Mouse (Mus musculus) layer of hippocampus, adult 8-10 months (tissue): ENCODE results near the gene Irak1. TPM values are rescaled to one million over a fixed set of nuclear protein-coding genes. Genes with fewer than 3 reads are reported as not detected.

Experiments
- DNase-seq, 2 experiments: peaks; one replicate each; pipeline ENCODE4 v3.0.0; 2022; ENCODE audit warnings: low spot score in 2 of 2
- total RNA-seq, 4 experiments: library from RNA; stranded (reverse); gene quantifications; 2 replicates each; pipeline ENCODE4 v1.2.4; 2022

The Irak1 gene
- 10 to 100 TPM; 49.9 to 75.1 (median 63.7) TPM for total RNA-seq

DNA sequence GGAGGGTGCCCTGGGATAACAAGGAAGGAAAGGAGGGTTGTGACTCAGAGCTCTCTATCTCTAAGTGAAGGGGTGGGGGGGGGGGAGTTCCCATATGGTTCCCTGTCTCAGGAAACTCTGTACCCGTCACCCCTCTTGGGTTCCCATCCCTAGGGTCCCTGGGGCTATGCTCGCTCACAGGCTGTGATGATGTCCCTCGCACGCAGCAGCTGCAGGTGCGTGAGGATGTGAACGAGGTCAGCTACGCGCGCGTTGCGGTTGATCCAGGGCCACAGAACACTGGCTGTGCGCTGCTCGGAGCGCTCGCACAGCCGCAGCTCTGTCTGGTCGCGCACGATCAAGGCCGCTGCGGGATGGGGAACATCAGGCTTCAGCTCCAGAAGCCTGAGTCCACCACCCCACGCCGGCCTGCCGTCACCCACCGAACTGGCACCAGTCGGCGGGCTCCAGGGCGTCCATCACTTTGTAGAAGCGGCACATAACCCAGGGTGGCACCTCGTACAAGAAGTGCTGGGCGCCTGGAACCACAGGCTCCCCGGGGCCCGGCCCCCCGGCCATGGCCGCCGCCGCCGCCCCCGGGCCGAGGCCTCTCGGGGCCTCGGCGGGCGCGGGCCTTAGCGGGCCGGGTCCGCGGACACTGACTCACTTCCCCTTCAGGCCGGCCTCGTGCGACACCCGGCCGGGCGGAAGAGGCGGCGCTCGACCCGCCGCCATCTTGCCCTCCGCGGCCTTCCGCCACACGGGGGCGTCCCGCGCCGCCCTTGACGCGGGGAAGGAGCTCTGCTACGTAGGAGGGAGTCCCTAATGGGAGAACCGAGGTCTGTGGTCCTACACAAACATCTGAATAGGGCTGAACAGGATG is at the start of gene Irak1:
Irak1 (minus strand) TSS at position 731 of the 862 bp plus-strand sequence.
- peak; percentile 23 to 35 for DNase-seq

- no peak for DNase-seq
Measured at GRCm38 (mm10) chrX:74070794-74071193, 47.1 kb upstream of the Irak1 start.

- DNase-seq, result no peak
Measured at GRCm38 (mm10) chrX:74067891-74068290, 44.2 kb upstream of the Irak1 start.

DNA sequence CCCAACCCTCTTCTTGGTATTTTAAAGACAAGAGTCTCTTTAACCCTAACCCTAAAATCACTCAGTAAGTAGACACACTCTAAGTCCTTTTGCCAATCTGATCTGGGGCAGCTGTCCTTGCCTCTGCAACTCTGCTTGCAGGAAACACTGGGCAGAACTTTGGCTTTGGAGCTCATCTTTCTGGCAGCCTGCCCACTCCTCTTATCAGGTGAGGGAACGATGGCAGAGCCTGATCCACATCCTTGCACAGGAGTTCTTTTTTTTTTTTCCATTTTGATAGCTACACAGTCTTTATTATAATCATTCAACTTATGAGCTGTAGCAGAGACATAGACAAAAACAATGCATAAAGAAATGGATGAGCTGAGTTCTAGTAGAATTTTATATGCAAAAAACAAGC is 21.4 kb upstream of the Irak1 start:
- no peak for DNase-seq

DNA sequence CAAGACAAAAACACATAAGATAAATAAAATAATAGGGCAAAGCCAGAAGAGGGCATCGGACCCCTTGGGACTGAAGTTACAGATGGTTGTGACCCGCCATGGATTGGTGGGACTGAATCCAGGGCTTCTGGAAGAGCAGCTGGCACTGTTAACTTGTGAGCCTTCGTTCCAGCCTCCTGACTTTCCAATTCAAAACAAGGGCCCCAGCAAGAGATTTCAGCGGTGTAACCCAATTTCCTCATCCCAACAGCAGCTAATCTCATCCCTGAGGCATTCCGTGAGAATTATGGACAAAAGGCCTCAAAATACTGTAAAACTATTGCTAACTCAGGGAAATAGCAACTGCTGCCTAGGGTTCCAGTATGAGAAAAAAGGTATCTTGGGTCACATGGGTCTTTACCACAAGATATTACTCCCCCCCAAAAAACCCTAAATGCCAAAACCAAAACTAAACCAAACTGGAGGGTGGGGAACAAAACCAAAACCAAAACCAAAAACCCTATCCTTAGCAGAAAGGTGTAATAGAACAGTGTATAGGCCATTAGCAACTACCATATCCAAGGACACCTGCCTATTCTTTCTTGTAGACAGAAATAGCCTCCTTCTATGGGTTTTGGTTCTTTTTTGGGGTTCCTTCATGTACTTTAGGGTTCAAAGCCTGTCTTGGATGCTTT is 14.1 kb upstream of the Irak1 start:
- no peak for DNase-seq

- DNase-seq, result no peak
Measured at GRCm38 (mm10) chrX:74030000-74030399, 6.3 kb upstream of the Irak1 start.

DNA sequence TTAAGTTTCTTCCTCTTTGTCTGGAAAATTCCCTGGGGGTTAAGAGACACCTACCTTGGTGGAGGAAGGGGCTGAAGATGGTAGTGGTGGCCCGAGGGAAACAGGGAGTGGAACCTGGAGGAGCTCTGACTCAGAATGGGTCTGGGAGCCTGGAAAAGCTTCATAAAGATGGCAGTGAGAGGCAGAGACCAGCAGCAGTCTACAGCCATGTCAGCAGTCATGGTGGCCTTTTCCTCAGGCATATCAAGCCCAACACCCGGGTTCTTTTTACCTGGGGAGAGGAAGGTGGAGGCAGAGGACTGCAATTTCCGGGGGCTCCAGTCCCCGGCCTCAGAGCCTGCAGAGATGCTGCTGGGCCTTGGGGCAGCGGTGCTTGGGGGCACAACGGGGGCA is 927 bp downstream of the Irak1 start:
- no peak for DNase-seq

DNA sequence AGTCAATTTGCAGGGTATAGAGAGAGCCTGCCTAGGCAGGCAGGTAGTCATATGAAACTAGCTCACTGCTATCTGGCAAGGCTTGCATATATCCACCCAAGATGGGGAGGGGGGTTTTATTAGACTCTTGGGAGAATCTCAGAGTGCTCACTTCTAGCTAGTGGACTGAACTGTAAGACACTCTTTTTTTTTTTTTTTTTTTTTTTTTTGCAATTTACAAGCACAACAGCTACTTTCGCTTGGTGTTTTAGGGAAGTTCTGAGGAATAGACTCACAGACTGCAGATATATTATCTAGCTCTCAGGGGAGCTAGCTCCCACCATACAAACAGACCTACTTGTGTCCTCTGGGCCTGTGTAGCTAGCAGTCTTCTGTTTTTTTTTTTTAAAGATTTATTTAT is 9.1 kb downstream of the Irak1 start:
- no peak for DNase-seq

DNA sequence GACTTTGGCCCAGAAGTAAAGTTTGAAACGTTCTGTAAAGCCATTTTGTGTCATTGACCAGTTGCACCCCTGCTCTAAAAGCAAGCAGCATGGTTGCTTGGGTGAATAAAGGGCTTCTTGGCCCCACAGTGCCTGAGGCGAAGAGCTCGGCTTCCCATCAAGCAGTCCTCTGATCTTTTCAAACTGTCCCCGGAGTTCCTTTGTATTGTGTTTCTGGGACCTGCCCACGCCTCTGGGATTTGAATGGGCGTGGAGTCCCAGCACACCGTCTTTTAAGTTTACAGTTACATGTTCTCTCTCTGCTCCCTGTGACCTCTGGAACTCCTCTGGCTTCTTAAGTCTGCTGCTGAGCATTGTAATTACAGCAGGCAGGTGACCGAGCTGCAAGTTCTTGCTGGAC is 15.7 kb downstream of the Irak1 start:
- no peak for DNase-seq

DNA sequence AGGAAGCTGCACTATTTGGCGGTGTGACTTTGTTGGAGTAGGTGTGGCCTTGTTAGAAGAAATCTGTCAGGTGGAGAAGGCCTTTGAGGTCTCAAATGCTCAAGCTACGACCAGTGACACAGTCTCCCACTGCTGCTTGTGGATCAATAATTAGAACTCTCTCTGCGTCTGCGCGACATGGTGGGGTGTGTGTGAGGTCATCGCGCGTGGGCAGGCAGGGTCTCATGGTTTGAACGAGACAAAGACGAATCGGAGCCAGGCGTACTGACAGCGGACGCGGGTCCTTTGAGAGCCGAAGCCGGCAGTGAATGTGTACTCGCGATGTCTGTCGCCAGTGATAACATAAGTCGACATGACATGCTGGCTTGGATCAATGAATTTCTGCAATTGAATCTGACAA is 17.3 kb downstream of the Irak1 start:
- DNase-seq, result no peak

- no peak for DNase-seq
Measured at GRCm38 (mm10) chrX:74003644-74004043, 20.1 kb downstream of the Irak1 start.

DNA sequence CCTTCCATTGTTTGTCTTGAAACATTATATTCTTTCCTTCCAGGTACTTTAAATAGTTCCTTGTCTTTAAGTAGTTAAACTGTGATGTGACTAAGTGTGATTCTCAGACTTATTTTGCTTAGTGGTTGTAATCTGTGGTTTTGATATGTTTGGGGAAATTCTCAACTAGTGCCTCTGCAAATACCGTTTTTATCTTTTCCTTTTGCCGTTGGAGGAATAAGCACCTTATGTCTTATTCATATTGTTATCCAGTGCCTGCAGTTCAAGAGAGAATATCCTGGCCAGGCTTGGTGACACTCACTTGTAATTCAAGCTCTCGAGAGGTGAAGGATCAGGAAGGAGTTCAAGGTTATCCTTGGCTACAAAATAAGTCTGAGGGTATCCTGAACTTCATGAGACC is 22.7 kb downstream of the Irak1 start:
- DNase-seq, result no peak

DNA sequence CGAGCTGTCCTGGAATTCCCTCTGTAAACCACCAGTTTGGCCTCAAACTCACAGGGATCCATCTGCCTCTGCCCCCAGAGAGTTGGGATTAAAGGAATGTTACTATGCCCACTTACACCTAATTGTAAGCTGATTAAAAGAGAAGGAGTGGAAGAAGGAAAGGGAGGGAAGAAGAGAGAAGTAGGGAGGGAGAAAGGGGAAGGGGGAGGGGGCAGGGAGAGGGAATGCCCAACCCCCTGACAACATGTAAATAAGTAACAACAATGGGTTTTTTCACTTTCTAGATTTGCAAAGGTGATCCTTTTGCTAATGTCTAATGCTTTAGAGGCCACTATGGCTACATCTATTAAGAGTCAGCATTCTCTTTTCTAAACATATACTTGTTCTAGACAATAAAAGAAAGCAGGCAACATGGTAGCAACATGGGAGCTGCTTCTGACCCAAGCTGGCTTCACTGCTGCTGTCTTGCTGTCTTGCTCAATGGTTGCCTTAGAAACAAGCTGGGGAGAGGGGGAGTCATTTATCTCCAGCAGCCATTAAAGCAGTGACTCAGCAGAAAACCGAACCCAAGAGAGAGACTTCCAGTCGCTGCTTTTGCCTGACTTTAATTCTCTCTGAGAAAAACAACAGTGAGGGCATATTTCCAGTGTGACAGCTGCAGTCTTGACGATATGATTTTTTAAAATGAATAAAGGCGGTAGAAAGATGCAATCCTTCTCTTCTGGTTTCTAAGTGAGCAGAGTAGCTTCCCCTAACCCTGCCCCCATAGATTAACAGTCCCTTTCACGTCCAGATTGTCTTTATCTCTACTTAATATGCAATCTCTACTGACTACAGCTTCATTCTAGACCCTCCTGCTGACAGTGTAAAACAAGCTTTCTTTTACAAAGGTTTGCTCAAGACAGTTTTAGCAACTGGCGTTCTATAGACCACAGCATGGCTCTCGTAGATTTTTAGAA is 24.5 kb downstream of the Irak1 start:
- DNase-seq, result peak; percentile 52 to 67

GRCm38 (mm10) chrX:73977783-73978182 is 45.9 kb downstream of the Irak1 start:
- DNase-seq, result no peak

GRCm38 (mm10) chrX:73976283-73976682 is 47.4 kb downstream of the Irak1 start:
- DNase-seq, result no peak

DNA sequence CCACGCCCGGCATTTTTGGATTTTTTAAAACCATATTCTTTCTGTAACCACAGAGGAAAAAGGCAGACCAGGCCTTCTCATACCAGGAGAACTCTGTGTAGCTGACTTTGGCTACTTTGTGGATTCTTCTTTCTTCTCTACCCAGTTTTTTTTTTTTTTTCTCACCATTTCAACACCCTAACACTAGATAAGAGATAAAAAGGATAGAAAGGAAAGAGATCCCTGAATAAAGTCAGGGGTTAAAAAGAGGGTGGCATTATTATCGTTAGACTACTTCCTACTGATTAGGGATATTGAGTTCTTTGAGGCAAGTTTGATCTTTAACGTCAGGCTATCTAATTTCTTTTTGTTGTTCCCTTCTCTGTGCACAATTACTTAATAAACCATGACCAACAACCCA is 50.9 kb downstream of the Irak1 start:
- DNase-seq, result no peak

DNA sequence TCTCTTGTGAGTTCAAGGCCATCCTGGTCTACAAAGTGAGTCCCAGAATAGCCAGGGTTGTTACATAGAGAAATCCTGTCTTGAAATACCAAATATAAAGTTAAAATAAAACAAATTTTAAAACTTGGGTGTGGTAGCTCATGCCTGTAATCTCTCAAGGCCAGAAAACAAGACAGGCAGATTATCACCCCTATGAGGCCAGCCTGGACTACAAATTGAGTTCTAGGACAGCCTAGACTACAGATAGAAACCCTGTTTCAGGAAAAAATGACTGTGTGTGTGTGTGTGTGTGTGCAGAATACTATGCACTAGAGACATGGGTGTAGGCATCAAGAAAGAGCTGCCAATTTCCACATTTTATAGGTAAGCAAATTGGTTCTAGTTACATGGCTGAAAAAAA is 52.9 kb downstream of the Irak1 start:
- no peak for DNase-seq

DNA sequence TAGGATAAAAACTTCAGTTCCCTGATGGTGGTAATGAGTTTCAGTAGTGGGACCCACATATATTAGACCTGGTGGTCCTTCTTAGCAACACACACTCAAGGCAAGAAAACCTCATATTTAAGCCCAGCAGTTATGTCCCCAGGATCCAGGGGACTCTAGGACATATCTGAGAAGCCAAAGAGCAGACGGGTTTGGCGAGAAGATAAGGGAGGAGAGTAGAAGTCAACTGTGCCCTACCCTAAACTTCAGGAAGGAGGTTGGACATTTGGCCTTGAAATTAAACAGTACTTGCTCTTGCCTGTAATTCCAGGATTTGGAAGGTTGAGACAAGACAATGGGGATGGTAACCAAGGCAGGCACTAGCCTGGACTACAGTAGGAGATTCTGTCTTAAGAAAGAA is 54.0 kb downstream of the Irak1 start:
- DNase-seq, result no peak

- DNase-seq, result no peak
Measured at GRCm38 (mm10) chrX:73969167-73969566, 54.6 kb downstream of the Irak1 start.

DNA sequence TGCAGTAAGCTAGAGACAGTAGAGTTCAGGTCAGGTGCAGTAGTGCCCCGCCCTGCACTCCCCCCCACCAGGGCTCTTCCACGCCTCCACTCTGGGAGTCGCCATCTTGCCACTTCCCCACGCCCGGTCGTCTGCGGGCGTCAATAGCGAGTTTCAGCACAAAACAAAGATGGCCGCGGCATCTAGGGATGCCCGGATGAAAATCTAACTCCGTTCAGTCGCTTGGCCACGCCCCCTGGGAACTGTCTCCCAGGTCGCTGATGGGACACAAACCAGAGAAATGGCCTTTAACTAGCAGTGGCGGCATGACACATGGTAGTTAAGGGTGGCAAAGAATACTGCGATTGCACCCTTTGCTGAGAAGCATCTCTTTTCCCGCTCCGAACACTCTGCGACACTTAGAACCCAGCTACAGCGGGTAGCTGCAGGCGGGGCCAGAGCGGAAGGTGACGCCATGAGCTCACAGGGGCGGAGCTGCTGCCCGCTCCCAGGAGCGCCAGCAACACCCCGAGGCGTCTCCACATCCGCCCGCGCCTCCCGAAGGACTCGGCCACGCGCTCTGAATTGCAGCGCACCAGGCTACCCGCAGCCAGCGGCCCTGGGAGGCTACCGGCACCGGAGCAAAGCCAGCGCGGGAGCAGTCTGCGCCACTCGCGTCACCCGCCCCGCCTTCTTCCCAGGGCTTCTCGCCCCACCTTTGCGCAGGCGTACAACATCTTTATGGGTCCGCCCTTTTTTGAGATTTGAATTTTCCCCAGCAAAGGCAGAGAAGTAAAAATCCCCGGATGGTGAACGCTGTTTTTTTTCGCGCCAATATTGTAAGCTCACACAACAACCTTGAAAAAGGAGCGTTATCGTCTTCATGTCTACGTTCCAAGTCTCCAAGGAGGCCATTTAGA is 56.3 kb downstream of the Irak1 start:
- DNase-seq, result peak; percentile 90 to 92
